Mouse (Mus musculus) urinary bladder, postnatal 4 days (tissue): Measurements from ENCODE around the gene Cacna2d4.
"Not testable (repeated sequence)": the region's sequence is repeated elsewhere in the genome, so short reads cannot be mapped to it uniquely, and the experiment has no call there.

Experiments
- DNase-seq, 2 experiments: peaks; one replicate each; pipeline ENCODE4 v3.0.0; 2021 to 2022; ENCODE audit warnings: low spot score in 2 of 2

The Cacna2d4 gene

GRCm38 (mm10) chr6:119341409-119341808 is 105.1 kb downstream of the Cacna2d4 start:
- DNase-seq: no peak

DNA sequence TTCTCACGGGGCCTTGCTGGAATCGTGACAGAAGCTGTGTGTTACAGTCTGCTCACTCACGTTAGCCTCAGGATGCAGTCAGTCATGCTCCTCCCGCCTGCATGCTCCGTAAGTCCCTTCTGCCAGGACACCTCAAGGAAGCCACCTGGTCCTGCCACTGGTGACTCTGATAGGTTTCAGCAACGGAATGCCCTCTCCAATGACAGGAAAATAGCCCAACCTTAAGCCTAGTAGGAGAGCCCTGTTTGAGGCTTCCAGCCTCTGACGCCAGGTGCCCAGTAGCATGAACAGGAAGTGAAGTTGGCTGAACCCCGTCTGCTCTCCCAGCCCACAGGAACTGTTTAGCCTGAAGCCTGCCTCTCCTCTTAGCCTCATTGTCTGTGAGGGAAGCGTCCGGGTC is 109.9 kb downstream of the Cacna2d4 start:
- no peak for DNase-seq

DNA sequence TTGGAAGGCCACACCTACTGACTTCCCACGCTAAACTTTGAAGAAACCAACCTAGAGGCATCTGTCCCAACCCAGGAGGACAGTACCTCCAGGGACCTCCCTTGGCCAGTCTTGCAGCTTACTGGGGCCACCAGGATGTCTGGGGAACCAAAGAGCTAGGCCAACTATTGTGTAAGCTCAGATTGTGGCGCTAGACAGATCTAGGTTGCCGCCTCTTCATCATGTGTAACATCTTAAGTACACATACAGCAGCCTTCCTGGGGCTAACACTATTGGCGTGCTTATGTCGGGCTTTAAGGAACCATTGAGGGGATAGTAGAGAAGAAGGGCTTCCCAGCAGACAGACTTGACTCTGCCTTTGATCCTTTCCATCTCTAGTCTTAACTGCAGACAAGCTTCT is 111.5 kb downstream of the Cacna2d4 start:
- no peak for DNase-seq

DNA sequence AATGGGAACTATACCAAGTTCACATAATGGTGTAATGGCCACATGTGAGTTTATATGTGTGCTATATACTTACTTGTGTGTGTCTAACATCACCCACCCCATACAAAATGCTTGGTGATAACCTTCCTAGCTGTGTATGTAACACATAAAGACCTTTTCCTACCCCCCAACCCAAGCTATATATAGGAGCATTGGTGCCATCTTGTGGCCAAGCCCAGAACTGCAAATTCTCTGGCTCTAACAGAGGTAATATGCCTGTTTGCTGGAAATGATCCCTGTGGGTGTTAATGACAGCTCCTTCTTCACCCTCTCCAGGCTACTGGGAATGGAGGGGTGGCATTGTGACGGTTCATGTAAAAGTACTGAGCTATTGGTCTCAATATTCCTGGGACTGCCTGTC is 111.9 kb downstream of the Cacna2d4 start:
- DNase-seq: peak; percentile 36 to 83

- DNase-seq: no peak
Measured at GRCm38 (mm10) chr6:119350703-119351198, 114.4 kb downstream of the Cacna2d4 start.

GRCm38 (mm10) chr6:119351656-119352055 is 115.3 kb downstream of the Cacna2d4 start:
- DNase-seq: no peak

DNA sequence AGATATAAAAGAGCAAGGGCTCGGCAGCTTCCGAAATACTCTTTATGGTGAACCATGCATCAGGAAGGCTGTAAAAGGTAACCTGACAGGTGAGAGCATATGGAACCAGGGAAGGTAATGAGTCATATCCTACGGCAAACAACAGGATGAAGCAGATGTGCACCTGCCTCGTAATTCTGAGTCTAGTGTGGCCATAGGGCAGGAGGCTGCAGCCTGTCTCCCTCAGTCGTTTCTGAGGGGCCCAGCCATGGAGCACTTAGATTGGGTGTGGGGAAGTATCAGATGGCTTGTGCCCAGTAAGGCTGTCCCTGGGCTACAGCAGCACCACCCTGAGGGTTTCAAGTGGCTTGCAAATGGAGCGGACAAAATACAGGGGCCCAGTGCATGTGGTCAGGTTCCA is 116.2 kb downstream of the Cacna2d4 start:
- DNase-seq: no peak

- DNase-seq: no peak
Measured at GRCm38 (mm10) chr6:119358020-119358571, 121.8 kb downstream of the Cacna2d4 start.

DNA sequence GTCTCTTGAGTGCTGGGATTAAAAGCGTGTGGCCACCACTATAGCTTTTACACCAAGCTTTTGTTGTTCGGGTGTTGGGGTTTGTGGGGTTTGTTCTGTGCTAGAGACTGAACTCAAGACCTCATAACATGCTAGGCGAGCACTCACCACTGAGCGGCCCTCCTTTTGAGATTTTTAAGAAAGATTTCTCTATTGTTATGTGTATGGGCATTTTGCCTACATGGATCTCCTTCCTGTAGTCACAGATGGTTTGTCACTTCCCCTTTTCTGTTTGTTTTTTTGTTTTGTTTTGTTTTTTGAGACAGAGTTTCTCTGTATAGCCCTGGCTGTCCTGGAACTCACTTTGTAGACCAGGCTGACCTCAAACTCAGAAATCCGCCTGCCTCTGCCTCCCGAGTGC is 123.9 kb downstream of the Cacna2d4 start:
- not testable (repeated sequence) for DNase-seq

- DNase-seq: no peak
Measured at GRCm38 (mm10) chr6:119360925-119361702, 124.8 kb downstream of the Cacna2d4 start.

DNA sequence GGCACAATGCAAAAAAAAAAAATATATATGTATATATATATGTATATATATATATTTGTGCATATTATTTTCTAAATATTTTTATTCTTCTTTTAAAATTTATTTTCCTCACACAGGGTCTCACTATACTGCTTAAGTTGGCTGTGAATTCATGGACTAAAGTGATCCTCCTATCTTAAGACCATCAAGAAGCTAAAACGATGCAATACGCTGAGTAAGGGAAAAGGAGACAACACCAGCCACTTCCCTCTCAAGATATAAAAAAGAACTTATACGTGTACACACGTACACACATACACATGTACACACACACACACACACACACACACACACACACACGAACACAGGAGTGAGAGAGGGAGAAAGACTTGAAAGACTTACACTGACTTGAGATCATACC is 127.3 kb downstream of the Cacna2d4 start:
- DNase-seq: no peak

GRCm38 (mm10) chr6:119366800-119367199 is 130.5 kb downstream of the Cacna2d4 start:
- DNase-seq: not testable (repeated sequence)

DNA sequence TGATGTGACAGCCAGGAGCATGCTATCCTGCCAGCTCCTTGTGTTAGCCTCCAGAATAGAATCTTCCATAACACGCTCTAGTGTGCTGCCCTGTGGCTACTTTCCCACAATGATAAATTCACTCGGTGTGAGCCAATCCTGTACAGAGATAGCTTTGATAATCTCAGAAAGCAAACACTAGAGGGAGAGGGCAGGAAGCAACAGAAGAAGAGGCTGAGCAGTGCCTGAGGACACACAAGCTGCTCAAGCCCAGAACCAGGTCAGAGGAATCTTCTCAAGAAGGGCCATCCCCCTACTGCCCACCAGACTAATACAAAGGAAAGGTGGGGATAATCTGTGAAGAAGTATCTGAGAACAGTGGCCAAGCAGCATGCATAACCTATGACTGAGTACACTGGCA is 131.1 kb downstream of the Cacna2d4 start:
- DNase-seq: no peak

GRCm38 (mm10) chr6:119371624-119372023 is 135.3 kb downstream of the Cacna2d4 start:
- DNase-seq: no peak

- DNase-seq: no peak
Measured at GRCm38 (mm10) chr6:119372237-119372636, 135.9 kb downstream of the Cacna2d4 start.

- DNase-seq: no peak
Measured at GRCm38 (mm10) chr6:119373000-119373705, 136.8 kb downstream of the Cacna2d4 start.

GRCm38 (mm10) chr6:119375035-119375434 is 138.7 kb downstream of the Cacna2d4 start:
- DNase-seq: no peak

- DNase-seq: no peak
Measured at GRCm38 (mm10) chr6:119377613-119378012, 141.3 kb downstream of the Cacna2d4 start.

- no peak for DNase-seq
Measured at GRCm38 (mm10) chr6:119378631-119379030, 142.3 kb downstream of the Cacna2d4 start.

GRCm38 (mm10) chr6:119385668-119386067 is 149.3 kb downstream of the Cacna2d4 start:
- DNase-seq: no peak

GRCm38 (mm10) chr6:119386421-119386820 is 150.1 kb downstream of the Cacna2d4 start:
- DNase-seq: no peak

GRCm38 (mm10) chr6:119386821-119387220 is 150.5 kb downstream of the Cacna2d4 start:
- no peak for DNase-seq
